Mouse (Mus musculus): ENCODE data around the gene Rchy1. TPM values are rescaled to one million over a fixed set of nuclear protein-coding genes. Genes with fewer than 3 reads are reported as not detected.
"Not testable (repeated sequence)": the region's sequence is repeated elsewhere in the genome, so short reads cannot be mapped to it uniquely, and the experiment has no call there.

Rchy1 gene
- total RNA-seq, 2 experiments from 2014 or later = 23.0 to 28.6 TPM

DNA sequence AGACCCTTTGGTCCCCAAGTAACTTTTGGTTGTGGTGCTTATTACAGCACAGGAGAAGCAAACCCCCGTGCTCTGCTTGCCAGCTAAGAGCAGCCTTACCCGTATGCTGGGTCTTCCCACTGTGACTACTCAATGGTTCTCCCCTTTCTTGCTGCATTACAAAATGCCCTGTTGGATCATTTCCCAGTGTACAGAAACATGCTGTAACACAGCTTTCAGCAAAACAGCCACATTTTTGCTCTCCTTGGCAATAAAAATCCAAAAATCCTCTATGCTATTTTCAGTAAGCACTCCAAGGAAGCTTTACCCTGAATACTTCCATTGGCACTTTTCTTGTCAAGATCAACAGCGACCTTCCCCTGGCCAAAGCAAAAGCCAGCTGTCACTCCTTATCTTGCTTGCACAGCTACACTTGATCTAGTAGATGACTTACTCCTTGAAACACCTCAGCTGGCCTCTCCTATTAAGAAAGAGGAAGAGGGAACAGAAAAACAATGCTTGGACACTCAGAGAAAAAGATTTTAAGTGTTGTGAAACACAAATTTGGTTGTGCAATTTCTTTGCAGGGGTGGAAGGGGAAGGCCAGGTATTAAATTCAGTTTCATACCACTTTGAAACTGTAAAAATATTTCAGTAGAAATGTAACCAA, 2.1 kb downstream of the Rchy1 start:
- peak; percentile 9 for DNase-seq (ENCODE audit: low spot score)

GRCm38 (mm10) chr5:91959986-91960385, 2.9 kb downstream of the Rchy1 start:
- DNase-seq (ENCODE audit: low spot score) = no peak

- no peak for DNase-seq (ENCODE audit: low spot score)
Observed at GRCm38 (mm10) chr5:91959096-91959495, 3.8 kb downstream of the Rchy1 start.

DNA sequence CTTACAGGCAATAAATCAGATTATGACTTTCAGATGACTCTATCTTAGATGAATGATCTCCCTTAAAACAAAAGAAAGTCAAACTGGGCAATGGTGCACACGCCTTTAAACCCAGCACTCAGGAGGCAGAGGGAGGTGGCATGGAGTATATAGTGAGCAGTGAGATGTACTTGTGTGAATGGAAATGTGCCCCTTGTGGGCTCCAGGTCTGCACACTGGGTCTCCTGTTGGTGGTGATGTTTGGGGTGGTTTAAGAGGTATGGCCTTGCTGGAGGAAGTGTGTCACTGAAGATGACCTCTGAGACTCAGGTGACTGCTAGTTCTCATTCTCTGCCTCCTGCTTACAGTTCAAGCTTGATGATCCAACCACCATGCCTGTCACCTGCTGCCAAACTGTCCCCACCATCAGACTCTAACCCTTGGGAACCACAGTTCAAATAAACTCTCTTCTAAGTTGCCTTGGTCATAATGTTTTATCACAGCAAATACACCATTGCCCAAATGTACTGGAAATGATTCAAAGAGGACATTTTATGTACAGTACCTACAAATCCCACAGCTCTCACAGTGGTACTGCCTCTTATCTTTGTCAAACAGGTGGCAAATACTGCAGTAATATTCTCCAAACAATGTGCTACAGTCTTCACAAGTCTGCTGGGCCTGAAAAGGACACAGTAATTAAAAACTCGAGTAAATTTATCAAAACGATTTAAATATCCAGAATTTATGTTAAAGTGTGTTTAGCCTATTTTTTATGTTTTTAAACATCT, 5.7 kb downstream of the Rchy1 start:
- no peak for DNase-seq (ENCODE audit: low spot score)

DNA sequence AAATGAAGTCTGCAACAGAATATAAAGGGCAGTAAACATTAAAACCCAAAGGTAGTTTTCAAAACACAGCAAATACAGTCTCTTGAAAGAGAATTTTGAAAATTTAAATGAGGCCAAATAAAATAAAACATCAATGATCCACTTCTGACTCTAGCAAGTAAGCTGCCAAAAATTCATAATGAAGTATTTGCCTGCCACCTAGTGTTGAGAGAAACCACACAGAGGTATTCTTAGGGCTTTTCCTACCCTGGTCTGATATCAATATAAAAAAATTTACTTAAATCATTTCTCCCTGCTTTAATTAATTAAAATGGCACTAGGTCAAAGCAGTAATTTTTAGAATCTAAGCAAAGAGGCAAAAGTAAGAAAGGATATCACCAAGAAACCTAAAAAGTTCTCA, 11.5 kb downstream of the Rchy1 start:
- DNase-seq (ENCODE audit: low spot score) = no peak

DNA sequence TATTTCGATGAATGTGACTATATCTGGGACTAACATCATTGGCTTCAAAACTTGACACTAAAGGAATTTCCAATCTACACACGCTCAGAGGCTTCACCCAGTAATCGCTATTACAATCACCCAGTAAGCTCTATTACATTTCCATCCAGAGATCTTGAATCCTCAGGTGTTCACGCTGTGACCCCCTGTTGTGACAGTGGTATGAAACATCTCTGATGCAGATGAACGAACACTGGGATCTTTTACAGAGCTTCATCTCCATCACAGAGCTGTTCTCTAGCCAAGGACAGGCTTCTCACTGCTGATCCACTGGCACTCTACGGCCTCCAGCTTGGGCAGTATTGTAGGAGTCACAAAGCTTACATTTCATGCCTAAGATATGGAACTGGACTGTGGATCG, 13.4 kb downstream of the Rchy1 start:
- DNase-seq (ENCODE audit: low spot score) = no peak

DNA sequence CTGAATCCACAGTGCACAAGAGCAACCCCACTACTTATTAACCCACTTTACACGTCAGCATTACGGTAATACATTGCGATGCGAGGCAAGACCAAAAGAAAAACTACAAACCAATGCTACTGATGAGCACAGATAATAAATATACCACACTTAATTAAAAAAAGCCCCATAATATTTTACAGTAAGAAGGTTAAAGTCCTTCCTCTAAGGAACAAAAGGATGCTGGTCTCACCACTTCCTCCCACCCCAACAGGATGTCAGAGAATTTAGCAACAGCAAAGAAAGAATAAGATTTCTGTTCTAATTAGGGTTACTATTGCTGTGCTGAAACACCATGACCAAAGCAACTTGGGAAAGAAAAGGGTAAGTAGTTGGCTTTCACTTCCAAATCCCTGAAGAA, 15.9 kb downstream of the Rchy1 start:
- no peak for DNase-seq (ENCODE audit: low spot score)

DNA sequence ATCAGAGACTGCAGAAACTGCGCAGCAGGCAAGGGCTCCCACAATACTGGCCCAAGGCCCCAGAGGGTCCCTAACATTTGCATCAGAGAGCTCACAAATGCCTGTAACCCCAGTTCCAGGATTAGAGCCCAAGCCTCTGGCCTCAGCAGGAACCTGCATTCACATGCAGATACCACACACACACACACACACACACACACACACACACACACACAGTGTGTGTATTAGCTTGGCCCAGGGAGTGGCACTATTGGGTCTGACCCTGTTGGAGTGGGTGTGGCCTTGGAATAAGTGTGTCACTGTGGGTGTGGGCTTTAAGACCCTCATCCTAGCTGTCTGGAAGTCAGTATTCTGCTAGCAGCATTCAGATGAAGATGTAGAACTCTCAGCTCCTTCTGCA, 17.3 kb downstream of the Rchy1 start:
- DNase-seq (ENCODE audit: low spot score) = not testable (repeated sequence)

- DNase-seq (ENCODE audit: low spot score) = no peak
Observed at GRCm38 (mm10) chr5:91913231-91913630, 49.6 kb downstream of the Rchy1 start.

- no peak for DNase-seq (ENCODE audit: low spot score)
Observed at GRCm38 (mm10) chr5:91911384-91912106, 51.3 kb downstream of the Rchy1 start.

DNA sequence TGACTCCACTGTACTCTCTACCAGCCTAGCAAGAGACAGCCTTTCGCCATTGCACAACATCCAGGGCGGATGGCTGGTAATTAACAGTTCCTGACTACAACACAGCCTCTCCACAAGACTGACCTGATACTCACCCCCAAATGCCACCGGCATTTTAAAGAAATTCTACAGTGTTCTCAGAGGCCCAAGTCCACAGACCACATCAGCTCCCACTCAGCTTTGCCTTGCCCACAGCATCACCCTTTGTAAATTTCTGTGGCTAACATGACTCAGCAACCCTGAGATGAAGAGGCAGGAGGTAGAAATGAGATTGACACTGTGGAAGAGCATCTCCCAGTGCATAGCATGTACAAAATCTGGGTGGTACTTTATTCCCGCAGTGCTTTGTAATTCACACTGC, 52.3 kb downstream of the Rchy1 start:
- no peak for DNase-seq (ENCODE audit: low spot score)

DNA sequence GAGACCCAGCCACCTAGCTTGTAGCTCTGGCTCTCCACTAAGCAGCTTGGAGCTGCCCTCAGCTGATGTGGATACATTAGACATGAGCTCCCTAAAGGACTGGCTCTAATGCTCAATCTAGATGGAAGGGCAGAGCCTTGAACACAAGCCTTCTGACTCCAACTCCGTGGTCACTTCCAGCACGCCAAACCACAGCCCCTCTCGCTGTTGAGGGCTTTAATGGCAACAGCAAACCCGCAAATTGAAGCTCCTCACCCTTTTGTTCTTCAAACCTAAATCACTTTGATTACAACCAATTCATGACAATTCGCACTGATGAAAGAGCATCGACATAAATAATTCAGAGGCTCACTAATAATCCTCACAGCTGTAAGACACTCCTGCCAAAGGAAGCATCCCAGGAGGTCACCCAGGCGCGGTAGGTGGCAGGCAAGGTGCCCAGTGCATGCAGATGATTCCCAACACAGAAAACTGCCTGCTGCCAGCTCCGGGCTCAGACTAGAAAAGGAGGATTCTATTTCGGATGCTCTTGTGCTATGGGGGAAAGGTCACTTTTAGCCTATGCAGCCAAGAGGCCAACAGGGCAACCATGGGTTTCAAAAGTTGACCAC, 53.8 kb downstream of the Rchy1 start:
- DNase-seq (ENCODE audit: low spot score) = peak; percentile 17

Other genes starting within 250 kb of the Rchy1 start
- gene Odaph, start 24.4 kb upstream of the Rchy1 start, total RNA-seq (2021) = under 1 TPM in 1 of 2 experiments, not detected in 1; 0.53 TPM
- gene Cdkl2, start 80.8 kb upstream of the Rchy1 start, total RNA-seq (2021) = 1 to 10 TPM; 4.7 to 6.6 TPM
- gene G3bp2, start 120.7 kb upstream of the Rchy1 start, total RNA-seq (2021) = 10 to 100 TPM; 58.2 to 61.5 TPM
- gene Uso1, start 174.9 kb upstream of the Rchy1 start, total RNA-seq (2021) = 10 to 100 TPM; 68.3 to 72.6 TPM